Comparison of ENCODE assay signal across 14 mouse cellular contexts in genomic region chr2:179694936-179695335, GRCm38 (mm10).
"Had no signal": no experiment of that assay in that cellular context is flagged by ENCODE, and none has a peak within 500 bp of the region (broad histone marks: within the 10 kb centered on the region; RNA-seq: fewer than 3 reads in every experiment).

No protein-coding gene starts in this region.

- H3K27me3 ChIP-seq: intestine, embryonic 15.5 days; kidney, embryonic 15.5 days; liver, embryonic 15.5 days; neural tube, embryonic 12.5 days had no signal

- H3K27ac ChIP-seq: intestine, embryonic 15.5 days; kidney, embryonic 15.5 days; limb, embryonic 13.5 days; liver, embryonic 15.5 days; neural tube, embryonic 12.5 days had no signal

- H3K4me1 ChIP-seq: intestine, embryonic 15.5 days; liver, embryonic 15.5 days had no signal

- DNase-seq: kidney, adult 2 months; kidney, postnatal 14 days; left cerebral cortex, postnatal 4 days; lung, adult 2 months; lung, postnatal 36 days; thymus, adult 18-20 months; thymus, postnatal 14 days had no signal

- H3K9me3 ChIP-seq: intestine, embryonic 15.5 days; kidney, embryonic 15.5 days; limb, embryonic 13.5 days; liver, embryonic 15.5 days; neural tube, embryonic 12.5 days had no signal

- H3K4me2 ChIP-seq: intestine, embryonic 15.5 days; kidney, embryonic 15.5 days; limb, embryonic 13.5 days; liver, embryonic 11.5 days; liver, embryonic 15.5 days; neural tube, embryonic 12.5 days had no signal

- H3K4me3 ChIP-seq: intestine, embryonic 15.5 days; kidney, embryonic 15.5 days; limb, embryonic 13.5 days; liver, embryonic 15.5 days; neural tube, embryonic 12.5 days had no signal

- H3K36me3 ChIP-seq: intestine, embryonic 15.5 days; kidney, embryonic 15.5 days; limb, embryonic 13.5 days; liver, embryonic 15.5 days; neural tube, embryonic 12.5 days had no signal

- ATAC-seq: intestine, embryonic 15.5 days; lung, postnatal 0 days had no signal

- H3K9ac ChIP-seq: intestine, embryonic 15.5 days; kidney, embryonic 15.5 days; limb, embryonic 13.5 days; liver, embryonic 15.5 days; neural tube, embryonic 12.5 days had no signal
